Mouse (Mus musculus) ES-E14 (cell line): ENCODE results near the gene Abca17. TPM values are rescaled to one million over a fixed set of nuclear protein-coding genes. Genes with fewer than 3 reads are reported as not detected.

ENCODE experiments used
- DNase-seq: peaks from one replicate; pipeline ENCODE4 v3.0.0-alpha.2; 2013; ENCODE audit warnings: low read depth, low spot score
- H3K27ac ChIP-seq: 2 replicates; pipeline ENCODE4 v1.5.1; 2012; ENCODE audit warnings: low read depth, mild to moderate bottlenecking, low read length, moderate library complexity, mixed read lengths; ENCODE audit not compliant: poor library complexity, insufficient read depth, severe bottlenecking
- H3K36me3 ChIP-seq: 2 replicates; pipeline ENCODE4 v1.6.1; 2012; ENCODE audit warnings: mild to moderate bottlenecking, low read length, moderate library complexity, mixed read lengths; ENCODE audit not compliant: control insufficient read depth, poor library complexity, insufficient read depth, severe bottlenecking
- H3K4me1 ChIP-seq, 2 experiments: fragments of 150-350 bp in 1 of 2; sonication (generic) in 1 of 2; 2 replicates each; pipeline ENCODE4 v1.6.1; 2012; ENCODE audit warnings: low read length in 2 of 2, mild to moderate bottlenecking in 1 of 2, mixed read lengths in 1 of 2; ENCODE audit not compliant: control insufficient read depth in 2 of 2, insufficient read depth in 2 of 2, poor library complexity in 1 of 2
- H3K4me3 ChIP-seq, 2 experiments: fragments of 150-350 bp in 1 of 2; sonication (generic) in 1 of 2; 2 replicates each; pipeline ENCODE4 v1.5.1; 2012; ENCODE audit warnings: low read length in 2 of 2, low read depth in 1 of 2, mild to moderate bottlenecking in 1 of 2, mixed read lengths in 1 of 2; ENCODE audit not compliant: insufficient read depth in 1 of 2, poor library complexity in 1 of 2, severe bottlenecking in 1 of 2
- H3K9ac ChIP-seq: 2 replicates; pipeline ENCODE4 v1.6.1; 2012; ENCODE audit warnings: low read depth, mild to moderate bottlenecking, low read length, mixed read lengths; ENCODE audit not compliant: poor library complexity, insufficient read depth, severe bottlenecking
- H3K9me3 ChIP-seq: fragments of 150-350 bp; sonication (generic); 2 replicates; pipeline ENCODE4 v1.6.1; 2012; ENCODE audit warnings: low read depth, mild to moderate bottlenecking, low read length; ENCODE audit not compliant: control insufficient read depth, insufficient read depth
- CHD2 ChIP-seq: IDR thresholded peaks from 2 replicates; pipeline ENCODE4 v1.6.1; 2014; ENCODE audit warnings: mild to moderate bottlenecking, low read depth, low read length, inconsistent platforms
- HCFC1 ChIP-seq: IDR thresholded peaks from 2 replicates; pipeline ENCODE4 v1.6.1; 2012; ENCODE audit warnings: low read length, inconsistent platforms, borderline replicate concordance; ENCODE audit not compliant: insufficient read depth
- MAFK ChIP-seq: IDR thresholded peaks from 2 replicates; pipeline ENCODE4 v1.6.1; 2014; ENCODE audit warnings: mild to moderate bottlenecking, low read depth, low read length, inconsistent platforms; ENCODE audit not compliant: insufficient read depth
- ZC3H11A ChIP-seq: IDR thresholded peaks from 2 replicates; pipeline ENCODE4 v1.6.1; 2012; ENCODE audit warnings: low read depth, mild to moderate bottlenecking, inconsistent platforms, low read length, borderline replicate concordance
- ZNF384 ChIP-seq: IDR thresholded peaks from 2 replicates; pipeline ENCODE4 v1.6.1; 2012; ENCODE audit warnings: low read depth, low read length, inconsistent platforms
- in situ Hi-C, 2 experiments: fragments of 600-800 bp; cut with MboI; formaldehyde crosslinking; loops; one replicate each; pipeline ENCODE4 v1.15.1; 2025; ENCODE audit warnings: low sequenced_read_pairs in 2 of 2, inconsistent platforms in 1 of 2; ENCODE audit not compliant: unreplicated experiment in 2 of 2
- total RNA-seq: library from RNA; depleted of rRNA; stranded (reverse); fragments of 300-350 nt; gene quantifications from 2 replicates; pipeline ENCODE4 v1.2.3, GENCODE M21; 2012

Abca17 gene
- total RNA-seq, 1 experiment: not detected

- in situ Hi-C loops: no loop called here
- no peak for DNase-seq
- H3K4me1 ChIP-seq: no peaks in the 10 kb centered on the region
- H3K27ac ChIP-seq: no peak overlapping the region
- TF ChIP-seq MAFK (no peak), ZC3H11A (no peak), HCFC1 (no peak), CHD2 (no peak), ZNF384 (no peak)
- H3K4me3 ChIP-seq: no peak overlapping the region
- peaks cover 85% of the 10 kb centered on the region for H3K36me3 ChIP-seq
- H3K9me3 ChIP-seq: no peaks in the 10 kb centered on the region
- H3K9ac ChIP-seq: no peak overlapping the region
Observed at GRCm38 (mm10) chr17:24236921-24237320, 113.9 kb downstream of the Abca17 start.

- H3K4me1 ChIP-seq: no peaks in the 10 kb centered on the region
- no peak overlapping the region for H3K27ac ChIP-seq
- no peak for TF ChIP-seq MAFK
- H3K36me3 ChIP-seq: peaks cover 85% of the 10 kb centered on the region
- in situ Hi-C loops: no loop called here
- no peak overlapping the region for H3K4me3 ChIP-seq
- DNase-seq: no peak
- H3K9ac ChIP-seq: no peak overlapping the region
- H3K9me3 ChIP-seq: no peaks in the 10 kb centered on the region
Observed at GRCm38 (mm10) chr17:24236479-24236878, 114.4 kb downstream of the Abca17 start.

- Histone ChIP-seq H3K27ac (no peak overlapping the region), H3K36me3 (peaks cover 77% of the 10 kb centered on the region), H3K4me1 (0 out of 4 replicates have a peak, but pooled peaks cover 0 to 2% of the 10 kb centered on the region in 2 experiments), H3K9ac (no peak overlapping the region), H3K4me3 (no peak overlapping the region), H3K9me3 (no peaks in the 10 kb centered on the region)
- in situ Hi-C loops: no loop called here
- no peak for DNase-seq
- TF ChIP-seq MAFK: no peak
- TF ChIP-seq HCFC1: no peak
- no peak for TF ChIP-seq ZC3H11A
- TF ChIP-seq ZNF384: no peak
- no peak for TF ChIP-seq CHD2
Observed at GRCm38 (mm10) chr17:24227941-24228340, 122.9 kb downstream of the Abca17 start.

GRCm38 (mm10) chr17:24226721-24227120 lies 124.1 kb downstream of the Abca17 start:
- DNase-seq: no peak
- Histone ChIP-seq H3K4me3 (no peak overlapping the region), H3K27ac (no peak overlapping the region), H3K4me1 (0 out of 4 replicates have a peak, but pooled peaks cover 0 to 2% of the 10 kb centered on the region in 2 experiments), H3K36me3 (peaks cover 71% of the 10 kb centered on the region), H3K9ac (no peak overlapping the region), H3K9me3 (no peaks in the 10 kb centered on the region)
- TF ChIP-seq HCFC1: no peak
- TF ChIP-seq ZC3H11A: no peak
- TF ChIP-seq MAFK: no peak
- no peak for TF ChIP-seq ZNF384
- TF ChIP-seq CHD2: no peak
- in situ Hi-C loops: no loop called here

GRCm38 (mm10) chr17:24225851-24226250 lies 125.0 kb downstream of the Abca17 start:
- Histone ChIP-seq H3K4me1 (peaks cover 0 to 5% of the 10 kb centered on the region in 2 experiments; a peak in 1 of 4 replicates), H3K4me3 (no peak overlapping the region), H3K9me3 (no peaks in the 10 kb centered on the region), H3K9ac (no peak overlapping the region), H3K36me3 (peaks cover 63% of the 10 kb centered on the region), H3K27ac (no peak overlapping the region)
- DNase-seq: no peak
- TF ChIP-seq ZC3H11A: no peak
- no peak for TF ChIP-seq MAFK
- TF ChIP-seq HCFC1: no peak
- TF ChIP-seq CHD2: no peak
- TF ChIP-seq ZNF384: no peak
- in situ Hi-C loops: no loop called here
